Mouse (Mus musculus) spleen, adult 12 weeks (tissue): Measurements from ENCODE around the gene Gm20388.
"Not testable (repeated sequence)": the region's sequence is repeated elsewhere in the genome, so short reads cannot be mapped to it uniquely, and the experiment has no call there.

Experiments
- DNase-seq: peaks from one replicate; pipeline ENCODE4 v3.0.0; 2022; ENCODE audit warnings: low spot score

Gm20388 gene

GRCm38 (mm10) chr8:123503801-123504467 is 3593.3 kb downstream of the Gm20388 start:
- no peak for DNase-seq

- no peak for DNase-seq
Measured at GRCm38 (mm10) chr8:123504591-123505195, 3594.1 kb downstream of the Gm20388 start.

DNA sequence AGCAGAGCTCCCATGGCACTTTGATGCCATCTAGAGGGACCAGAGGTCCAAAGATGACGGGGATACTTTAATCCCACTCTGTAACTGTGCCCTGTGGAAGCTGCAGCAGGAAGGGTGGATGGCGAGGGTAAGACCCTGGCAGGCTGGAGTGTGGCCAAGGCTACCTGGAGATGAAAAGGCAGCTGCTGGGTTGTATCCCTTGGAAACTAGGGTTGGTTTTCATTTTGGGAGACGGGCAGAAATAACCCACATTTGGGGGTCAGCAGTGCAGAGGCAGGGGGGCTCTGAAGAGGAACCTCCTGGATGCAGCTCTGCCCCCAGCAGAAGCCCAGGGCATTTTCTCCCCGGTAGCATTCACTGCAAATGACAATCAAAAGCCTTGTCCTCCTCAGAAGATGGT is 3594.6 kb downstream of the Gm20388 start:
- no peak for DNase-seq

DNA sequence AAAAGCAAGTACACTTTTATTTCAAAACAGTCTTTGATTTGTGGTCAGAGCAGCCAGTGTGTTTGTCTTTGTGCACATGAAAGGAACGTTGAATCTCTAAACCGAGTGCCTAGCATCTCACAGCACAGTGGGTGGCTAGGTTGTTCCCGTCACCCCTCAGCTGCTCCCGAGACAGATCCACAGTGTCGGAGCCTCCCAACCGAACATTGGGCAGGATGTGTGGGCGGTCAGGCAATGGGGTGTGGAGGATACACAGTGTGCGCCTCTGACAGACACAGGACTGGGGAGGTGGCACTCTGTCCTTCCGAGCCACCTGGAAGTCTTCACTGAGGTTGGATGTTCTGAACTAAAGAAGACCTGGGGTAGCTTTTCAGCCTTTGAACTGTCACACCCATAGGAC is 3595.1 kb downstream of the Gm20388 start:
- DNase-seq: no peak

- no peak for DNase-seq
Measured at GRCm38 (mm10) chr8:123507153-123507552, 3596.5 kb downstream of the Gm20388 start.

GRCm38 (mm10) chr8:123510819-123511218 is 3600.2 kb downstream of the Gm20388 start:
- no peak for DNase-seq

DNA sequence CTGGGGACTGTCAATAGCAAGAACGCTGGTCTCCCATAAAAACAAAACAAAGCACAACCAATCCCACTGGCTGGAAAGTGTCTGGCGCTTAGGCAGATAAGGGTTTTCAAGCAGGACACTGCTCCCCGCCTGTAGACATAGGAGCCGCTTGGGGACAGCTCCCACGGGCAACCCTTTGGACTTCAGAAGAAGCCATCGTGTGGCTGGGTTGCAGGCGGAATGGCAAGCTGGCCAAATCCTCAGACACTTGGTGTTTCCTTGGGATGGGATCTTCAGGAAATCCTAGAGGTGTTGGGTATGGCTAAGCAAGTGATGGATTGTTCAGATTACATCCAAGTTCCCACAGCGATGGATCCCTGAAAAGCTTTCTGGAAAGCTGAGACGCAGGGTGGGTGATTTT is 3603.5 kb downstream of the Gm20388 start:
- DNase-seq: no peak

GRCm38 (mm10) chr8:123514781-123515539 is 3604.3 kb downstream of the Gm20388 start, which contains the start of gene Dbndd1:
Gene Dbndd1 (minus strand): TSS chr8:123515463.
- DNase-seq: no peak

DNA sequence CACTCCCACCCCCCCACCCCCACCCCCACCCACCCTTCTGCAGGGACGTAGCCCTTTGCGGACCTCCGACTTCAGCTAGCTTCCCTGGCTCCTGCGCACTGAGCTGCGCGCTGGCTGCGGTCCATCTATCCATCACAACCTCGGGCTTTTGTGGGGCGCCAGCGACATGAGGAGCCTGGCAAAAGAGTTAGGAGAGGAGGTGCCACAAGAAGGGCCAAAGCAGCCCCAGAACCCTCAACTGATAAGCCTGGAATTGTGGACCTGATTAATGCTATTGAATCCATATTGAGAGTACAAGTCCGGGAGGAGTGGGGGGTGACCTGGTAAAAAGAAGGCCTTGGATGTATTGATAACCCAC is 3604.9 kb downstream of the Gm20388 start:
- DNase-seq: no peak

DNA sequence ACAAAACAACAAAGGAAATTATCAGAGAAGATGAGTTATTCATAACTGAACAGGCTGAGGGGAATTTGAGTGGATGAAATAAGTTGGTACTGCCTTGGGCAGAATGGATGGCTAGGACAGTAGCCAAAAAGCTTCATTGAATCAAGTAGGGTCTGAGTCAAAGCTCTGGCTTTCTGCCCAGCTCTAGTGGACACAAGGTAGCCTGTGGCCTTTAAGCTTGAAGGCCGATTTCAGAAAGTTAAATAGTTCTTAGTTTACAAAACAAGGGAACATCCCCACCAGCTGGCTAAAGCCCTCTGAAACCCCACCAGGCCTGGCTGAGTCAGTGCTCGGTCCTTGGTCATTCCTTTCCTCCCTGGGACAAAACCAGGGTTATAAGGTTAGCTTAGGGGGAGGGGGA is 3606.0 kb downstream of the Gm20388 start:
- DNase-seq: no peak

GRCm38 (mm10) chr8:123518172-123518571 is 3607.5 kb downstream of the Gm20388 start:
- DNase-seq: no peak

DNA sequence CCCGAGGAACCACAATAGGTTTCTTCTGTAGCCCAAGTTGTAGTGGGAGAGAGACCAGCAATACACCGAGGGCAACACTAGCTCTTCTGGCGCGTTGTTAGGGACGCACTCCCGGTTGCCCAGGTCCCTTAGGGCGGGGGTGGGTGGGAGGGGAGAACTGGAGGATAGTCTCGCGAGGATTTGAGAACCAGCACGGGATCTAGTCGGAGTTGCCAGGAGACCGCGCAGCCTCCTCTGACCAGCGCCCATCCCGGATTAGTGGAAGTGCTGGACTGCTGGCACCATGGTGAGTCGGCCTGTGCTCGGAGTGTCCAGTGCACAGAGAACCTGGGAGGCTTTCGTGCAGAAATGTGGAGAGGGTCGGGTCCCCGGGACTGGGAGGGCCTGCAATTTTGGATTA is 3608.0 kb downstream of the Gm20388 start, which contains the start of gene Gas8:
TSS of gene Gas8 (plus strand) at position 168 of the 400 bp plus-strand sequence.
- DNase-seq: peak; percentile 42

DNA sequence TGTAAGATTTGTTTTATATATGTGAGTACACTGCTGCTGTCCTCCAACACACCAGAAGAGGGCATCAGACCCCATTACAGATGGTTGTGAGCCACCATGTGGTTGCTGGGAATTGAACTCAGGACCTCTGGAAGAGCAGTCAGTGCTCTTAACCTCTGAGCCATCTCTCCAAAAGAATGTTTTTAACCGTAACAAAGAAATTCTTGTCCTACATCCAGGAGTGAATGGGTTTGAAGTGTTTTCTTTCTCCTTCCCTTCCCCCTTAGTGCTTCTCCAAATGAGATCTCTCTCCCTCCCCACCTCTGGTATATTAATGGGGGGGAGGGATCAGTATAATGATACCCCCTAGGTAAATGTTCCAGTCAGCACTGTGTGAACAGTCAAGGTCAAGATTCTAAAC is 3609.4 kb downstream of the Gm20388 start:
- not testable (repeated sequence) for DNase-seq

GRCm38 (mm10) chr8:123527720-123528489 is 3617.3 kb downstream of the Gm20388 start:
- no peak for DNase-seq

DNA sequence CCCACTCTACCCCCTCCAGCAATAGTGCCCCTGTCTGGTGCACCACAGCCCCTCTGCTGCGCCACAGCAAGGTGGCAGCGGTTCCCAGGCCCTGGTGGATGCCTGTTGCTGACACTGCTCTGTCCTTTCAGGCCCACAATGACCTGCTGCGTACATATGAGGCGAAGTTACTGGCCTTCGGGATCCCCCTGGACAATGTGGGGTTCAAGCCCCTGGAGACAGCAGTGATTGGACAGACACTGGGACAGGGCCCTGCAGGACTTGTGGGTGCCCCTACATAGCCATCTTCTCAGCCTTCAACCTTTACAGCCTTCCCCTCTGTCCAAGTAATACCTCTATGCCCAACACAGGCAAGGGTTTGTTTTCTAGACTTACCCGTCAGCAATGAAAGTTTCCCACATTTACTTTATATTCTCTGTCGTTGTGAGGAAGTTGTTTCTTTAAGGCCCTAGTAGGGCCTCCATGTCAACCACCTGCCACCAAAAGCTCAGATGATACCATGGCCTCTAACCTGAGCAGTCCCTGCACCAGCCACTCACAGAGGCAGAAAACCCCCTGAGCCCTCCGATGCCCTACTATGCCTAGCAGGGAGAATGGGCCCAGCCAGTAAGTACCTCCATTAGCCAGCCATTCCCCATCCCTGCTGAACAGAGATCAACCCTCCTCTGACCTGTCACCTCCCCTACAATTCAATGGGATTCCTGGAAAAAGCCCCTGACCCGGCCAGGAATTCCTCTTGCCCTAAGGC is 3625.8 kb downstream of the Gm20388 start:
- DNase-seq: no peak

DNA sequence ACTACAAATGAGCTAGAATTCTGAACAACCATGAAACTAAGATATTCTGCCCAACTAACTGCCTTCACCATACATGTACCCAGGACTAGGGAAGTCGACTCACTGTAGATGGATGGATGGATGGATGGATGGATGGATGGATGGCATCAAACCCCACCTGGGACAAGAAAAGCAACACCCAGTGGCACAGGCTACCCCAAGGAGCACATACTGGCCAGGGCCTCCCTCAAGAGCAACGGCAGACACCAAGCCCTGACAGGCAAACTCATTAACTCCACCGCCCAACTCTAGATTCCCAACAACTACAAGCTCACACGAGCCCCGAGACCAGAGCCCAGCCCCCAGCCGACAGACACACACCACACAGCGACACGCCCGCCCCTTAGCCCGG is 3626.3 kb downstream of the Gm20388 start:
- no peak for DNase-seq

GRCm38 (mm10) chr8:123537641-123538040 is 3627.0 kb downstream of the Gm20388 start:
- not testable (repeated sequence) for DNase-seq

DNA sequence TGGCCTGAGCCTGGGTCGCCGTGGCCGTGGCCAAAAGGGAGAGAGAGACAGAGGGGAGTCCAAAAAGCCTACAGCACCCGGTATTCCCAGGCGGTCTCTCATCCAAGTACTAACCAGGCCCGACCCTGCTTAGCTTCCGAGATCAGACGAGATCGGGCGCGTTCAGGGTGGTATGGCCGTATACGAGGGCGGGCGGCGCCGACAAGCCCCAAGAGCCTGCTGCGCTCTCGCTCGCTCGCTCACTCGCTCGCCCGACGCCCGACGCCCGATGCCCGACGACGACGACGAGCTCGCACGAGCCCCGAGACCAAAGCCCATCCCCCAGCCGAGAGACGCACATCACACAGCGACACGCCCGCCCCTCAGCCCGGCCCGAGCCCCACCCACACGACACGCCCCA is 3653.6 kb downstream of the Gm20388 start:
- DNase-seq: not testable (repeated sequence)

- DNase-seq: peak; percentile 4
Measured at GRCm38 (mm10) chr8:123575386-123575785, 3664.7 kb downstream of the Gm20388 start.

DNA sequence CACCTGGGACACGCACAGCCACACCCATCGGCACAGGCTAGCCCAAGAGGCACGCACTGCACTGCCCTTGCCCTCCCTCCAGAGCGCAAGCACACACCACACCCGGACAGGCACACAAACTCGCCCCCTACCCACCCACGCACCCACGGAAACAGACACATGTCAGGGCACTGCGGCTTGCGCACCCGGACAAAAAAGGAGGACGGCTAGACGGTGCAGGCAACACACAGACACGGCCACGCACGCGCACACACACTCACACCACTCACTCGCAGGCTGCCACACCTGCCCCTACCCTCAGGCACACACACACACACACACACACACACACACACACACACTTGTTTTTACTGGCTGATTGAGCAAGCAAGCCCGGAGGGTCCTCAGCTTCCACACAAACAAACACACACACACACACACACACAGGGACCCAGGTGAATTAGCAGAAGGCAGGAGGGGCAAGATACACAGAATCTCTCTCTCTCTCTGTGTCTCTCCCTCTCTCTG is 3690.1 kb downstream of the Gm20388 start:
- DNase-seq: peak; percentile 12

DNA sequence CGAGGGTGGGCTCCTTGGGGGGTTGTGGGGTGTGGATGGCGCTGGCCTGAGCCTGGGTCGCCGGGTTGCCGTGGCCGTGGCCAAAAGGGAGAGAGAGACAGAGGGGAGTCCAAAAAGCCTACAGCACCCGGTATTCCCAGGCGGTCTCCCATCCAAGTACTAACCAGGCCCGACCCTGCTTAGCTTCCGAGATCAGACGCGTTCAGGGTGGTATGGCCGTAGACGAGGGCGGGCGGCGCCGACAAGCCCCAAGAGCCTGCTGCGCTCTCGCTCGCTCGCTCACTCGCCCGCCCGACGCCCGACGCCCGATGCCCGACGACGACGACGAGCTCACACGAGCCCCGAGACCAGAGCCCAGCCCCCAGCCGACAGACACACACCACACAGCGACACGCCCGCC is 3690.8 kb downstream of the Gm20388 start:
- not testable (repeated sequence) for DNase-seq
